Mouse (Mus musculus): ENCODE measurements around the gene Vamp5. TPM values are rescaled to one million over a fixed set of nuclear protein-coding genes. Genes with fewer than 3 reads are reported as not detected.

Vamp5 gene
- polyA plus RNA-seq (2017; shearing (Covaris generic)), result 44.8 TPM

GRCm38 (mm10) chr6:72380131-72380770 is at the start of gene Vamp5:
TSS of gene Vamp5 (minus strand) at chr6:72380468.

GRCm38 (mm10) chr6:72414076-72414756 is 33.9 kb upstream of the Vamp5 start, which contains the start of gene Ggcx:
TSS of gene Ggcx (plus strand) at chr6:72414308.

GRCm38 (mm10) chr6:72389941-72390771 is 9.9 kb upstream of the Vamp5 start, which contains the start of gene Vamp8:
TSS of gene Vamp8 (minus strand) at chr6:72390703.

GRCm38 (mm10) chr6:72366844-72367443 is 13.3 kb downstream of the Vamp5 start, which contains the start of gene Rnf181:
TSS of gene Rnf181 (minus strand) at chr6:72366956.

DNA sequence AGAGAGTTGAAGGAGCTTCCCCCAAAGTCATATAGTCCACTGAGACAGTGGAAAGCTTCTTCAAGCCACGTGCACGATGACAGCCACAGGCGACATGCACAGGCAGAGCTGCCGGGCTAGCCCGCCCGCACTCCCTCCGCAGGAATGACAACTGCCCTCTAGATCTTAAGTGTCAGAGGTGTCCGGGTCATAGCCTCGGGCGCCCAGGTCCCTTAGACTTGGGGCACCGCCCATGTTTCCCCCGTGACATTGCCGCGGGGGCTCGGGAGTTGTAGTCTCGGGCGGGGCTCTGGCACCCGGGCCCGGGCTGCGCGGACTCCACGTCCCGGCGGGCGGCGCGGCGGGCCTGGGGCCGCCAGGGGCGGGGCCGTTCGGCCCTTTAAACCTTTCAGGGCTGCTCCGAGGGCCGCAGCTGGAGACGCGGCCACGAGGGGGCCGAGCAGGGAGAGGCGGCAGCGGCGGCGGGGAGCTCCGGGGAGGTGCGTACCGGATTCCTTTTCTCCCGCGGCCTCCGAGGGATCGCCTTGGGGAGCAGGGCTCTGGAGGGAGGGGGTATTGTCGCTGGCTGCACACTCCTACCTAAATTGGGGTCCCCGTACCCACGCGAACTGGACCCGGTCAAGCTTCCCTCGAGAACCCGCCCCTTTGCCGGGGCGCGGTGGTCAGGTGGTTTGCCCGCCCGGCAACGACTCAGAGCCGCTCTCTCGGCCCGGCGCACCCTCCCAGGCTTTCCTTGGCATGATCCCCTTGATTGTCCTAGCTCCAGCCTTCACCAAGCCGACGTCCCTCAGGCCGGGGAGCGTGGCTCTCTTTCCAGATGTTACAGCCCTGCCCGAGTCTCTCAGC is 25.0 kb downstream of the Vamp5 start, which contains the start of gene Tmem150a:
Gene Tmem150a, plus strand, starts transcription at position 382 of the 846 bp plus-strand sequence.

GRCm38 (mm10) chr6:72347166-72347941 is 32.9 kb downstream of the Vamp5 start, which contains the start of gene 0610030E20Rik:
TSS of gene 0610030E20Rik (plus strand) at chr6:72347317.

GRCm38 (mm10) chr6:72345074-72345567 is 35.1 kb downstream of the Vamp5 start, which contains the start of gene Usp39:
TSS of gene Usp39 (minus strand) at chr6:72345184.

Other genes starting within 250 kb of the Vamp5 start
- gene Atoh8, start 144.9 kb downstream of the Vamp5 start, polyA plus RNA-seq (2017; shearing (Covaris generic)), result not detected
- not detected for gene Sftpb, start 75.9 kb downstream of the Vamp5 start, polyA plus RNA-seq (2017; shearing (Covaris generic))
- gene Usp39, start 35.3 kb downstream of the Vamp5 start, polyA plus RNA-seq (2017; shearing (Covaris generic)), result 46.8 TPM
- 43.9 TPM for gene 0610030E20Rik, start 33.2 kb downstream of the Vamp5 start, polyA plus RNA-seq (2017; shearing (Covaris generic))
- gene Tmem150a, start 25.0 kb downstream of the Vamp5 start, polyA plus RNA-seq (2017; shearing (Covaris generic)), result 0.39 TPM
- gene Rnf181, start 13.5 kb downstream of the Vamp5 start, polyA plus RNA-seq (2017; shearing (Covaris generic)), result 129 TPM
- 219 TPM for gene Vamp8, start 10.2 kb upstream of the Vamp5 start, polyA plus RNA-seq (2017; shearing (Covaris generic))
- gene Ggcx, start 33.8 kb upstream of the Vamp5 start, polyA plus RNA-seq (2017; shearing (Covaris generic)), result 12.9 TPM
- gene Mat2a, start 59.1 kb upstream of the Vamp5 start, polyA plus RNA-seq (2017; shearing (Covaris generic)), result 336 TPM
- not detected for gene Sh2d6, start 141.2 kb upstream of the Vamp5 start, polyA plus RNA-seq (2017; shearing (Covaris generic))
- gene Capg, start 163.9 kb upstream of the Vamp5 start, polyA plus RNA-seq (2017; shearing (Covaris generic)), result 536 TPM
- gene Elmod3, start 217.9 kb upstream of the Vamp5 start, polyA plus RNA-seq (2017; shearing (Covaris generic)), result 20.3 TPM
- 5.5 TPM for gene Retsat, start 218.0 kb upstream of the Vamp5 start, polyA plus RNA-seq (2017; shearing (Covaris generic))
- 101 TPM for gene Tgoln1, start 236.5 kb upstream of the Vamp5 start, polyA plus RNA-seq (2017; shearing (Covaris generic))